Mouse (Mus musculus): ENCODE results near the gene Gm11639.

- TF ChIP-seq MAX (IDR thresholded peaks at IDR 0.05; ENCODE audit: low read length) (no peak), POLR2AphosphoS5 (IDR thresholded peaks at IDR 0.05; ENCODE audit: borderline replicate concordance, low read depth, low read length) (no peak)
Measured at GRCm38 (mm10) chr11:104646611-104647010, 38.9 kb upstream of the Gm11639 start.

All from MEL (cell line).